Mouse (Mus musculus) heart, adult 2 months (tissue): Measurements from ENCODE around the gene Cd40lg.

Source experiments
- CTCF ChIP-seq: fragments of 200-600 bp; IDR thresholded peaks from 2 replicates; pipeline ENCODE4 v1.8.1; 2022; ENCODE audit warnings: antibody characterized with exemption, mild to moderate bottlenecking, moderate library complexity
- EP300 ChIP-seq: fragments of 200-500 bp; IDR thresholded peaks from 2 replicates; pipeline ENCODE4 v1.6.1; 2011; ENCODE audit warnings: low read depth, low read length, control low read depth; ENCODE audit not compliant: insufficient read depth

DNA sequence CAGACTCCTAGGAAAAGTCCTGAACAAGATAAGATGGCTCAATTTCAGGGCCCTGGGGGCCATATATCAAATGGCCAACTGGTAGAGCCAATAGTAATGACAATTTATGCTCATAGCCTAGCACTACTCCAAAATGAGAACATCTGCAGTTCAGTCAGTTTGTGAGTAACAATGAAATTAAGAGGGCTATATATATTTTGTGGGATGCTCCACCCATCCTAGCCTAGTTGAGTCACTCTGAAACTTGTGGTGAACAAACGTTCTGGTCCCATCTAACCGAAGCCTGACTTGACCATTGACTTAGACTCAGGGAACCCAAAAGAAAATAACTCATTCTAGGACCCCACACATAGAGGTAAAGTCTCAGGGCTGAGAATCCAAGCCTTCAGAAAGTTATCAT is 29.5 kb upstream of the Cd40lg start:
- TF ChIP-seq EP300 (no peak), CTCF (no peak)
